Mouse (Mus musculus): ENCODE measurements around the gene 1700012A03Rik. TPM values are rescaled to one million over a fixed set of nuclear protein-coding genes. Genes with fewer than 3 reads are reported as not detected.

The 1700012A03Rik gene
- polyA plus RNA-seq, 1 experiment = not detected

GRCm38 (mm10) chr6:32093312-32093711 lies 43.3 kb downstream of the 1700012A03Rik start:
- Histone ChIP-seq H3K27me3 (ENCODE audit: control insufficient read depth, insufficient read depth, low read length) (no peaks in the 10 kb centered on the region), H3K4me1 (ENCODE audit: control insufficient read depth, insufficient read depth, insufficient read length, low read length) (no peaks in the 10 kb centered on the region), H3K4me3 (ENCODE audit: low read depth, low read length) (no peak overlapping the region), H3K36me3 (ENCODE audit: control insufficient read depth, insufficient read depth, low read length) (no peaks in the 10 kb centered on the region), H3K27ac (ENCODE audit: insufficient read depth, low read depth, low read length) (no peak overlapping the region)
- 84% methylated on average over 12 of the region's 14 CpGs for WGBS
- TF ChIP-seq POLR2A (IDR thresholded peaks at IDR 0.05; ENCODE audit: low read depth, low read length) = no peak
- no peak for TF ChIP-seq CTCF (IDR thresholded peaks at IDR 0.05; ENCODE audit: extremely low read depth, insufficient read length, insufficient replicate concordance, low read depth, low read length)

GRCm38 (mm10) chr6:32105547-32106275 lies 55.7 kb downstream of the 1700012A03Rik start:
- H3K27me3 ChIP-seq (ENCODE audit: control insufficient read depth, insufficient read depth, low read length) = no peaks in the 10 kb centered on the region
- 55% methylated on average over 9 of the region's 9 CpGs for WGBS

More at GRCm38 (mm10) chr6:32105547-32106275, 55.7 kb downstream of the 1700012A03Rik start:
- H3K4me1 ChIP-seq (ENCODE audit: control insufficient read depth, insufficient read depth, insufficient read length, low read length) = no peaks in the 10 kb centered on the region
- no peak for TF ChIP-seq POLR2A (IDR thresholded peaks at IDR 0.05; ENCODE audit: low read depth, low read length)
- TF ChIP-seq CTCF (IDR thresholded peaks at IDR 0.05; ENCODE audit: extremely low read depth, insufficient read length, insufficient replicate concordance, low read depth, low read length) = no peak
- no peaks in the 10 kb centered on the region for H3K36me3 ChIP-seq (ENCODE audit: control insufficient read depth, insufficient read depth, low read length)
- H3K27ac ChIP-seq (ENCODE audit: insufficient read depth, low read depth, low read length) = no peak overlapping the region
- no peak overlapping the region for H3K4me3 ChIP-seq (ENCODE audit: low read depth, low read length)
